Mouse (Mus musculus): ENCODE measurements around the gene Sectm1a. TPM values are rescaled to one million over a fixed set of nuclear protein-coding genes. Genes with fewer than 3 reads are reported as not detected.

The Sectm1a gene
- 0.98 TPM in 1 of 2 replicates, not detected in the other for polyA plus RNA-seq (2015; fragmentation: Nextera tagmentation; extraction: Ambion mirVana)

DNA sequence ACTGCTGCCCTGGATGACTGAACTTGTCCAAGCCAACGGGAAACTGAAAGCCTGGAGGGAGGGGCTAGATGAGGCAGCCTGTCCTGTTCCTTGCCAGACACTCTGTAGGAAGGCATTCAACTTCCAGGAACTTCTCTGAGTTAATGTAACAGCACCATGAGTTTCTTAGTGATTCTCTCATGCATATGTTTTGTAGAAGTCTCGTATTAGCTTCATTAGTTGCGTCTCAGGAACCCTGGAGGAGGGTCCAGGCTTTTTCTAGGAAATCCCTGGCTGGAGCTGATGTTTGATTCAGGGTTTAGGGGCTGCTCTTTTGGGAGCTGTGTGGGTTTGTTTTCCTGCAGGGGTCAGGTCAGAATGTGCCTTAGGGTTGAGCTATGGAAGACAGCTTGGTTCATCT lies at the start of gene Sectm1a:
TSS of gene Sectm1a (minus strand) at position 101 of the 400 bp plus-strand sequence.
- Histone ChIP-seq H3K4me1 (no peaks in the 10 kb centered on the region), H3K36me3 (no peaks in the 10 kb centered on the region), H3K4me3 (replicated peaks) (no peak within 1 kb of the TSS), H3K27ac (replicated peaks) (no peak within 1 kb of the TSS), H3K4me2 (no peak within 1 kb of the TSS), H3K9me3 (replicated peaks) (no peaks in the 10 kb centered on the region), H3K9ac (replicated peaks) (no peak within 1 kb of the TSS), H3K27me3 (replicated peaks) (no peaks in the 10 kb centered on the region)
- no peak for ATAC-seq (ENCODE audit: low FRiP score)
- 81% methylated on average over 3 of the region's 3 CpGs for WGBS

DNA sequence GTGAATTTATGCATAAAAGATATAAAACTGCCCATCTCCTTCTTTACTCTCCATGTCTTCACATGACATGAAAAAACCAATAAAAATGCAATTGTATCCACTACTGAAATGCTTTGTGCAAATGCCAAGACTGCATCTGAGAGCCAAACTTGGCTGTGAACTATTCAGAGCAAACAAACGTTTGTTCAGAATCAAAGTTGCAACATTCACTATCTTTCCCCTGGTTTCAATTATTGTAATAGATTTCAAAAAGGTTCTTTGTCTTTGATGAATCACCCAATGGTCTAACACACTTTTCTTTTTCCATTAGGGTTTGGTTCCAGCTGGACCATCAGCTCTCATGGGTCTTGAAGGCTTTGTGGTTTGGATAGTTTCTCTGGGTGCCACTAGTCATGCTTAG lies 48.6 kb upstream of the Sectm1a start:
- WGBS = 65% methylated on average over 1 of the region's 1 CpGs
- ATAC-seq (ENCODE audit: low FRiP score) = no peak

DNA sequence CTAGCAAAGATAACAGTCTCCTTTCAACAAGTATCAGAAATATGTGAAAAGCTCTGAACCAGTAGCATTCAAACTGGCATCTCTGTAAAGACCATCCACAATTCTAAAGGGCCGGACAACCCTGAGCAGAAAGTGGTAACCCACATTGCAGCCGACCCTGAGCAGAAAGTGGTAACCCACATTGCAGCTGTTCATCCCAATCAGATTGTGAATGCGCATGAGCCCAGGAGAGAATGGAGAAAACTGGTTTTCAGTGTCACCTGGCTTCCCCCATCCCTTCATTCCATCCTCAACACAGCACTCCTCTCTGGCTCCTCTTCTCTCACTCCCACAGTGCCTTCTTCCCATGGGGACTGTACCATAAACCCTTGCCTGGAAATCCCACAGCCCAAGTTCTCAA lies 46.4 kb upstream of the Sectm1a start:
- Histone ChIP-seq H3K9ac (replicated peaks) (no peak overlapping the region), H3K4me1 (no peaks in the 10 kb centered on the region), H3K27me3 (replicated peaks) (no peaks in the 10 kb centered on the region), H3K9me3 (replicated peaks) (no peaks in the 10 kb centered on the region), H3K27ac (replicated peaks) (no peak overlapping the region), H3K4me3 (replicated peaks) (no peak overlapping the region), H3K4me2 (no peak overlapping the region), H3K36me3 (no peaks in the 10 kb centered on the region)
- ATAC-seq (ENCODE audit: low FRiP score) = no peak
- WGBS = 88% methylated on average over 3 of the region's 3 CpGs

More for the DNA sequence above, 48.6 kb upstream of the Sectm1a start:
- H3K27me3 ChIP-seq (replicated peaks) = no peaks in the 10 kb centered on the region
- H3K4me1 ChIP-seq = no peaks in the 10 kb centered on the region
- no peak overlapping the region for H3K9ac ChIP-seq (replicated peaks)
- H3K4me3 ChIP-seq (replicated peaks) = no peak overlapping the region
- no peaks in the 10 kb centered on the region for H3K9me3 ChIP-seq (replicated peaks)
- no peak overlapping the region for H3K27ac ChIP-seq (replicated peaks)
- H3K36me3 ChIP-seq = no peaks in the 10 kb centered on the region
- H3K4me2 ChIP-seq = no peak overlapping the region

DNA sequence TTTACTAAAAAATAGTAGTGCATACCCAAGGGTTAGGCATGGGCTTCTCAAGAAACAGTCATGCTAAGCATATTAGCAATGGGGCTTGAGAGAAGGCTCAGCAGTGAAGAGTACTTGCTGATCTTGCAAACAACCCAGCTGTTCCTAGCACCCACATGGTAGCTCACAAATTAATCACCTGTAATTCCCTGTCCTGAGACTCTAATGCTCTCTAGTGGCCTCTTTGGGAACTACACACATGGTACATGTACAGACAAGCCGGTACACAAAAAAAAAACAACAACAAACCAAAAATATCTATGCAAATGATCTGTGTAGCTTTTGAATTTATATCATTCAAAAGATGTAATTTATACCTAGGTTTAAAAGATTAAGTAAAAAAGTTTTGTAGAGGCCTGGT lies 45.4 kb upstream of the Sectm1a start:
- Histone ChIP-seq H3K9ac (replicated peaks) (no peak overlapping the region), H3K4me1 (no peaks in the 10 kb centered on the region), H3K36me3 (no peaks in the 10 kb centered on the region), H3K27ac (replicated peaks) (no peak overlapping the region), H3K4me2 (no peak overlapping the region), H3K4me3 (replicated peaks) (no peak overlapping the region), H3K27me3 (replicated peaks) (no peaks in the 10 kb centered on the region), H3K9me3 (replicated peaks) (no peaks in the 10 kb centered on the region)
- no peak for ATAC-seq (ENCODE audit: low FRiP score)
- WGBS = 90% methylated on average over 1 of the region's 1 CpGs

DNA sequence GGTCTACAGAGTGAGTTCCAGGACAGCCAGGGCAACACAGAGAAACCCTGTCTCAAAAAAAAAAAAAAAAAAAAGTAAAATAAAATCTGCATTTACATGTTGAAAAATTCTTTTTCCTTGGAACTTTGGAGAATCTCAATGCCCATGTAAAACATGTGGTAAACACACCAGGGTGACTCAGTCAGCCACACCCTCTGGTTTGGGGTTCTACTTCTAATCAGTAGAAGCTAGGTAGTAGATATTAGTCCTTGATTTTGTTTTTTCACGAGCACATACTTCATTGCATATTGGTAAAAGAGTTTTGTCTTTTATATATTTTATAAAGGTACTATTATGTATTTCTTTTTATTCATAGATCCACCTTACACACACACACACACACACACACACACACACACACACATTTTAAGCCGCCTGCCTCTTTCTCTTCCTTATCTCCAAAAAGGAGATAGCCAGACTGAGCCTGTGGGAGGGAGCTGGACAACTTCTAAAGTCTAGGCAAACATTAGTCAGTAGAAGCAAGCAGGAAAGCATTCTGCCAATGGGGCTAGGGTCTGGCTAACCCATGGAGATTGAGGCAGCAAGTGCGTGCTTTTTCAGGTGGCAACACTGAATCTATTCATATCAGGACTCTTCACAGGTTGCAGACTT lies 44.6 kb upstream of the Sectm1a start:
- WGBS = 88% methylated on average over 3 of the region's 3 CpGs
- H3K4me1 ChIP-seq = no peaks in the 10 kb centered on the region
- no peak overlapping the region for H3K9ac ChIP-seq (replicated peaks)
- H3K9me3 ChIP-seq (replicated peaks) = no peaks in the 10 kb centered on the region
- H3K4me2 ChIP-seq = no peak overlapping the region
- H3K36me3 ChIP-seq = no peaks in the 10 kb centered on the region
- ATAC-seq (ENCODE audit: low FRiP score) = no peak
- H3K27me3 ChIP-seq (replicated peaks) = no peaks in the 10 kb centered on the region
- no peak overlapping the region for H3K27ac ChIP-seq (replicated peaks)
- H3K4me3 ChIP-seq (replicated peaks) = no peak overlapping the region

DNA sequence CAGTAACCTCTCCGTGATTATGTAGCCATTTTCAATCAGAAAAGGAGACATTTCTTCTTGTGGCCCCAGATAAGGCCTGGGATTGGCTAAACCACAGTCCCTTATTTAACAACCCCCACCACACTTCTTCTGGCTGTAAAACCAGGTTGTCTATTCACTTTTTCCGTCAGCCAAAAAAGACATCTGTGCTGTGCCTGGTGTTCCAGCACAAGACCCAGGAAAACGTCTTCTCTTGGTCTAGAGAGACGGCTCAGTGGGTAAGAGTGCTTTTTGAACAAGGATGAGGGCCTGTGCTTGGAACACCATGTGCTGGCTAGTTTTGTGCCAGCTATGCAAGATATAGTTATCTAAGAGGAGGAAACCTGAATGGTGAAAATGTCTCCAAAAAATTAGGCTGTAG lies 42.4 kb upstream of the Sectm1a start:
- no peak for ATAC-seq (ENCODE audit: low FRiP score)
- no peaks in the 10 kb centered on the region for H3K9me3 ChIP-seq (replicated peaks)
- WGBS = 85% methylated on average over 4 of the region's 4 CpGs
- H3K4me2 ChIP-seq = no peak overlapping the region
- no peaks in the 10 kb centered on the region for H3K4me1 ChIP-seq
- H3K36me3 ChIP-seq = no peaks in the 10 kb centered on the region
- no peak overlapping the region for H3K27ac ChIP-seq (replicated peaks)
- no peaks in the 10 kb centered on the region for H3K27me3 ChIP-seq (replicated peaks)
- H3K4me3 ChIP-seq (replicated peaks) = no peak overlapping the region
- H3K9ac ChIP-seq (replicated peaks) = no peak overlapping the region

DNA sequence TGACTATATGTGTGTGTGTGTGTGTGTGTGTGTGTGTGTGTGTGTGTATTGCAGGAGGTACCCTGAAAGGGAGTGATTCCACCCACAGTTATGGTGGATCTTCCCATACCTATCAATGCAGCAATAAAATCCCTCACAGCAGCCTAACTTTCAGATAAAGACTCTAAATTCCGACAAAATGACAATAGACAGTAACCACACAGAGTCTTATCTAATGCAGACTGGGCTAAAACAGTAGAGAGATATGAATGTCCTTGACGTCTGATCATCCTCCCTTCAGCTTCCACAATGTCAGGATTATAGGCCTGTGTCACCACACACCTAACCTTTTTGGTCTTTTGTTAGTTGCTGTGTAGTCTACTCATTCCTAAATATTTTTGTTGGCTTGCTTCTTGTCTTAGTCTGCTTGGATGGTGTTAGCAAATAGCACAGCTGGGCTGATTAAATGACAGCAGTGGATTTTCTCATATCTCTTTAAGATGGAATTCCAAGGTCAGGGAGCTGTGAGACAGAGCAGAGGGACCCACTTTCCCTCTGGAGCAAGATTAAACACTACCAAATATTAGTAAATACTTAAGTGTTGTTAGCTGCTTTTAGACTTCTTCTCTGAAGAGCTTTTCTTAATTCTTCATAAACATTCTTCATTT lies 41.1 kb upstream of the Sectm1a start:
- Histone ChIP-seq H3K9me3 (replicated peaks) (no peaks in the 10 kb centered on the region), H3K4me3 (replicated peaks) (no peak overlapping the region), H3K36me3 (no peaks in the 10 kb centered on the region), H3K27me3 (replicated peaks) (no peaks in the 10 kb centered on the region), H3K4me2 (no peak overlapping the region), H3K4me1 (no peaks in the 10 kb centered on the region), H3K9ac (replicated peaks) (no peak overlapping the region), H3K27ac (replicated peaks) (no peak overlapping the region)
- no peak for ATAC-seq (ENCODE audit: low FRiP score)
- 75% methylated on average over 2 of the region's 2 CpGs for WGBS

DNA sequence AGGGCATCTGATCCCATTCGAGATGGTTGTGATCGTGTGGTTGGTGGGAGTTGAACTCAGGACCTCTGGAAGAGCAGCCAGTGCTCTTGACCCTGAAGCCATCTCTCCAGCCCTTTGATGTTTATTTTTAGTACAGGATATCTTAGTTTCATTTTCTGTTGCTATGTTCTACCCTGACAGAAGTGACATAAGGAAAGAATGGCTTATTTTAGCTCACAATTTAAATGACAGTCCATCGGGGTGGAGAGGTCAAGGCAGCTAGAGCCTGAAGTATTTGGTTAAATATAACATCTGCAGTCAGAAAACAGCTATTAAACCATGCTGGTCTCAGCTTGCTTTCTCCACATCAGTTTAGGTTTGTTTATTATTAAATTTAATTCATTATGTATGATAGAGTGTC lies 40.1 kb upstream of the Sectm1a start:
- Histone ChIP-seq H3K9ac (replicated peaks) (no peak overlapping the region), H3K4me3 (replicated peaks) (no peak overlapping the region), H3K4me2 (no peak overlapping the region), H3K27ac (replicated peaks) (no peak overlapping the region), H3K9me3 (replicated peaks) (no peaks in the 10 kb centered on the region), H3K27me3 (replicated peaks) (no peaks in the 10 kb centered on the region), H3K36me3 (no peaks in the 10 kb centered on the region), H3K4me1 (no peaks in the 10 kb centered on the region)
- 83% methylated on average over 3 of the region's 3 CpGs for WGBS
- no peak for ATAC-seq (ENCODE audit: low FRiP score)

DNA sequence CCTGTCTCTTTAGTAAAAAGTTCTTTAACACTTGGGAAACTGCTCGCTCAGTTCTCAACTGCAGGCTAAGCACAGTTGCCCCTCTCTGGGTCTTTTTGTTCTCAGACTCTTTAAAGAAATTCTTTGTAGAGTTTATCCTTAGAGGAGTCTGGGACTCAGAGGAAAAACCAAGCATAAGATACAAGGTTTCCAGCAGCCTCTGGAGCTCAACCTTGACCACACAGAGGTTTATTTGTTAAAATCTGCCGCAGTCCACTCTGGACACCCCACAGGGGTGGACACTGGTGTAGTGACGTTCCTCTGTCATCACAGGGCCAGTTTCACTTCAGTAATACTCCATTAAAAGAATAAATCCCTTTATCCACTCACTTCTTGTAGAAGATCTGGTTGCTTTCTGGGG lies 37.6 kb upstream of the Sectm1a start, which contains the start of gene Tex19.2:
TSS of gene Tex19.2 (minus strand) at position 101 of the 400 bp plus-strand sequence.
- no peak for ATAC-seq (ENCODE audit: low FRiP score)
- Histone ChIP-seq H3K4me2 (no peak within 1 kb of the TSS), H3K27ac (replicated peaks) (no peak within 1 kb of the TSS), H3K27me3 (replicated peaks) (no peaks in the 10 kb centered on the region), H3K9ac (replicated peaks) (no peak within 1 kb of the TSS), H3K9me3 (replicated peaks) (no peaks in the 10 kb centered on the region), H3K4me1 (no peaks in the 10 kb centered on the region), H3K36me3 (no peaks in the 10 kb centered on the region), H3K4me3 (replicated peaks) (no peak within 1 kb of the TSS)
- 84% methylated on average over 3 of the region's 3 CpGs for WGBS

DNA sequence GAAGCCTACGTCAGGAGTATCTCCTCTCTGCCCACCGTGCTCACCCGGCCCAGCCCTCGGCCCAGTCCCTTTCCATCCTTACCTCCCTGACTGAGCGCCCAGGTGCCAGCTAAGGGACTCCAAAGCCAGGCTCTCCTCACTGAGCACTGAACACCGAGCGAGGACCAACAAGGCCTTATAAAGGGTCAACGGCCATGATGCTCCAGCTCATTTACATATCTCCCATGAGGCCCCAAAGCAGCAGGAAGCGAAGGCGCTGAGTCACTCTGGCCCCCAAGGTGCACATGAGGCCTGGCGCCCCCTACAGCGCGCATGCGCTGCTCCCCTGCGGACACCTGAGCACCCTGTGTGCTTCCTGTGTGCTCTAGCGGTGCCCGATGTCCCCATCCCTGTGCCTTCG lies 37.1 kb upstream of the Sectm1a start:
- no peak for ATAC-seq (ENCODE audit: low FRiP score)
- H3K27me3 ChIP-seq (replicated peaks) = no peaks in the 10 kb centered on the region

DNA sequence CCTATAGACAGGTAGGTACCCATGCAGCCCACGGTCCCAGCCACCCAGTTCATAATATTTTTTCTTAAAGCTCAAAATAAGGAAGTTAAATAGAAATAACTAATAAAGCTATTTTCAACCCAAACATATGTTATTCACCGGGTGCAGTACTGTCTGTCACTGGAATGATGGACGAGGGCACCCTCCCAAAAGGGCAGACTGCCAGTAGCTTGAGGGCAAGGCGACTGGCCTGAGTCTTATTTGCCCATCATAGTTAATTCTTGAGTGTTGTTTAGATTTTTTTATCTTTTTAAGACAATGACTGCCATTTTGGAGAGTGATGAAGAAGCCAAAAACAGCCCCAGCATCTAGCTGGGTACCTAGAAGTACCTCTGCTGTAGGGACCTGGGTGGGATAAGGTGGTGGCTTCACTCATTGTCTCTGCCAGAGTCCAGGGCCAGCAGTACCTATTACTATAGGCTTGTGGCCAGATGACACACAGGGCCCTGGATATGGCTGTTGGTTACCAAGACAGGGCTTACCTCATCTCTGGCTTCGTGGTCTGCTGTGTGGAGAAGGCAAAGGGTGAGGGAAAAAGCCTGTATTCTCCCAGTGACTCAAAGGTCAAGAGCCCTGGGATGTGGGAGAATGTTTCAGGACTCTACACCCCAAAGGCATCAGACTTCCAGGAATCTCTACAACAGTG lies 31.2 kb upstream of the Sectm1a start:
- WGBS = 79% methylated on average over 5 of the region's 5 CpGs
- no peaks in the 10 kb centered on the region for H3K4me1 ChIP-seq
- H3K4me2 ChIP-seq = no peak overlapping the region
- no peak overlapping the region for H3K9ac ChIP-seq (replicated peaks)
- no peak overlapping the region for H3K27ac ChIP-seq (replicated peaks)
- no peak overlapping the region for H3K4me3 ChIP-seq (replicated peaks)
- no peak for ATAC-seq (ENCODE audit: low FRiP score)
- H3K27me3 ChIP-seq (replicated peaks) = no peaks in the 10 kb centered on the region
- H3K9me3 ChIP-seq (replicated peaks) = no peaks in the 10 kb centered on the region
- H3K36me3 ChIP-seq = no peaks in the 10 kb centered on the region

More for the DNA sequence above, 37.1 kb upstream of the Sectm1a start:
- H3K4me1 ChIP-seq = no peaks in the 10 kb centered on the region
- H3K9me3 ChIP-seq (replicated peaks) = no peaks in the 10 kb centered on the region
- no peak overlapping the region for H3K9ac ChIP-seq (replicated peaks)
- H3K36me3 ChIP-seq = no peaks in the 10 kb centered on the region
- H3K4me2 ChIP-seq = no peak overlapping the region
- 95% methylated on average over 18 of the region's 18 CpGs for WGBS
- no peak overlapping the region for H3K4me3 ChIP-seq (replicated peaks)
- no peak overlapping the region for H3K27ac ChIP-seq (replicated peaks)

DNA sequence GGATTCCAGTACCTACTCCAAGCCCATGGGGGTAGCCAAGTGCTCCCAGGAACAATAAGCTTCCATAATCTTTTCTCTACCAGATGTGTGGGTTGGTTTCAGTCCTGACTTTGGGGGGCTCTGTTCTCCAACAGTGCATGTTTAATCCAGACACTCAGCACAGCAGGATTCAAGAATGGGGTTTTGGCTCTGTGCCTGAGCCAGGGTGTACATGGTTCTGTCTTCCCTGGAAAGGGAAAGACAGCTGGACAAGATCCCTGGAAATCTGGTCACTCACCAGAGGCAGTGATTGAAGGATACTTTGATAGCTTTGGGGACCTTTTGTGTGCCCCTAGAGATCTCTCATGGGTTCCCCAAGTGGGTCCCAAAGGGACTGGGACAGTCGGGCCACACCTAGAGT lies 30.6 kb upstream of the Sectm1a start:
- no peak for ATAC-seq (ENCODE audit: low FRiP score)
- WGBS = 67% methylated on average over 1 of the region's 1 CpGs
- no peak overlapping the region for H3K9ac ChIP-seq (replicated peaks)

More for the DNA sequence above, 30.6 kb upstream of the Sectm1a start:
- Histone ChIP-seq H3K27me3 (replicated peaks) (no peaks in the 10 kb centered on the region), H3K36me3 (no peaks in the 10 kb centered on the region), H3K4me3 (replicated peaks) (no peak overlapping the region), H3K4me2 (no peak overlapping the region), H3K27ac (replicated peaks) (no peak overlapping the region), H3K4me1 (no peaks in the 10 kb centered on the region), H3K9me3 (replicated peaks) (no peaks in the 10 kb centered on the region)
